Mouse (Mus musculus) MEL (cell line): Measurements from ENCODE around the gene Mxra7.

Experiments
- CTCF ChIP-seq, 3 experiments: IDR thresholded peaks in 2 of 3; conservative IDR thresholded peaks in 1 of 3; 2 replicates each; pipeline ENCODE4 v1.5.1; 2011 to 2012; ENCODE audit warnings: low read length in 3 of 3, low read depth in 2 of 3, mild to moderate bottlenecking in 2 of 3, improper control_type of control experiment in 1 of 3, inconsistent platforms in 1 of 3, mixed read lengths in 1 of 3, moderate library complexity in 1 of 3; ENCODE audit not compliant: control insufficient read depth in 1 of 3, insufficient read depth in 1 of 3, poor library complexity in 1 of 3, severe bottlenecking in 1 of 3
- E2F4 ChIP-seq: IDR thresholded peaks from 2 replicates; pipeline ENCODE4 v1.6.1; 2011; ENCODE audit warnings: low read depth, low read length, improper control_type of control experiment, borderline replicate concordance
- ELF1 ChIP-seq: IDR thresholded peaks from 2 replicates; pipeline ENCODE4 v1.6.1; 2014; ENCODE audit warnings: low read depth, mild to moderate bottlenecking, inconsistent platforms, low read length, improper control_type of control experiment, moderate library complexity
- EP300 ChIP-seq, 2 experiments: IDR thresholded peaks; 2 replicates each; pipeline ENCODE4 v1.6.1; 2011; ENCODE audit warnings: improper control_type of control experiment in 2 of 2, low read length in 2 of 2, low read depth in 1 of 2, mild to moderate bottlenecking in 1 of 2
- MAX ChIP-seq: IDR thresholded peaks from 2 replicates; pipeline ENCODE4 v1.6.1; 2011; ENCODE audit warnings: low read length, improper control_type of control experiment
- MYB ChIP-seq: IDR thresholded peaks from 2 replicates; pipeline ENCODE4 v1.6.1; 2011; ENCODE audit warnings: mild to moderate bottlenecking, low read depth, low read length, improper control_type of control experiment
- MYC ChIP-seq: IDR thresholded peaks from 2 replicates; pipeline ENCODE4 v1.6.1; 2011; ENCODE audit warnings: low read depth, mild to moderate bottlenecking, low read length, improper control_type of control experiment, moderate library complexity
- POLR2A ChIP-seq, 2 experiments: IDR thresholded peaks; 2 replicates each; pipeline ENCODE4 v1.6.1; 2011 to 2012; ENCODE audit warnings: low read length in 2 of 2, mild to moderate bottlenecking in 2 of 2, control low read depth in 1 of 2, improper control_type of control experiment in 1 of 2, low read depth in 1 of 2, moderate library complexity in 1 of 2; ENCODE audit not compliant: control insufficient read depth in 1 of 2, insufficient read depth in 1 of 2, poor library complexity in 1 of 2
- POLR2AphosphoS2 ChIP-seq: IDR thresholded peaks from 2 replicates; pipeline ENCODE4 v1.6.1; 2011; ENCODE audit warnings: low read length, improper control_type of control experiment
- RCOR1 ChIP-seq: IDR thresholded peaks from 2 replicates; pipeline ENCODE4 v1.6.1; 2012; ENCODE audit warnings: low read depth, mild to moderate bottlenecking, inconsistent platforms, low read length, improper control_type of control experiment
- TCF12 ChIP-seq: IDR thresholded peaks from 2 replicates; pipeline ENCODE4 v1.6.1; 2014; ENCODE audit warnings: low read depth, mild to moderate bottlenecking, inconsistent platforms, low read length, improper control_type of control experiment, moderate library complexity
- UBTF ChIP-seq: IDR thresholded peaks from 2 replicates; pipeline ENCODE4 v1.6.1; 2012; ENCODE audit warnings: low read depth, mild to moderate bottlenecking, inconsistent platforms, low read length, improper control_type of control experiment, moderate library complexity, borderline replicate concordance; ENCODE audit not compliant: insufficient read depth
- USF1 ChIP-seq: IDR thresholded peaks from 2 replicates; pipeline ENCODE4 v1.6.1; 2014; ENCODE audit warnings: low read depth, mild to moderate bottlenecking, inconsistent platforms, low read length, improper control_type of control experiment, moderate library complexity
- ZC3H11A ChIP-seq: IDR thresholded peaks from 2 replicates; pipeline ENCODE4 v1.6.1; 2012; ENCODE audit warnings: low read depth, mild to moderate bottlenecking, inconsistent platforms, low read length, improper control_type of control experiment

DNA sequence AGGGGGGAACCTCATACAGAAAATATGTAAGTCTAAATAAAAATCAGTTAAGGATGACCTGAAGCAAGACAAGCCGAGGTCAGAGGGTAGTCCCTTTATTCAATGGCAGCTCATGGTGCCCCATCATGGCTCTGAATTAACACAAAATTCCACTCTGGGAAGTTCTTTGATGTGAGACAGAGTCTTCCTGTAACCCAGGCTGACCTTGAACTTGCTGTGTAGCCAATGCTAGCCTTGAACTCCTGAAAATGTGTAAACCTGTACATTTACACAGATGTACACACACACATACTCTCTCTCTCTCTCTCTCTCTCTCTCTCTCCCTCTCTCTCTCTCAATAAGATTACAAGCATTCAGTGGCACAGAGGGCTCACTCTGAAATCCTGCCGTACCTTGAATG lies 62.9 kb downstream of the Mxra7 start:
- TF ChIP-seq POLR2A (IDR thresholded peaks at IDR 0.05; ENCODE audit: control insufficient read depth in 1 of 2, insufficient read depth in 1 of 2, low read depth in 1 of 2, low read length in 2 of 2, poor library complexity in 1 of 2) (no peak), TCF12 (no peak), CTCF (IDR thresholded peaks at IDR 0.05 in 2 of 3, conservative IDR thresholded peaks at IDR 0.05 in 1 of 3; ENCODE audit: control insufficient read depth in 1 of 3, insufficient read depth in 1 of 3, low read depth in 2 of 3, low read length in 3 of 3, poor library complexity in 1 of 3, severe bottlenecking in 1 of 3) (no peak), ZC3H11A (no peak), MYC (no peak), E2F4 (no peak), UBTF (no peak), POLR2AphosphoS2 (no peak), MYB (no peak), RCOR1 (no peak), EP300 (IDR thresholded peaks at IDR 0.05; ENCODE audit: low read depth in 1 of 2, low read length in 2 of 2) (no peak), ELF1 (no peak), MAX (no peak), USF1 (no peak)
